Mouse (Mus musculus) adrenal gland, postnatal 25 days (tissue): ENCODE measurements around the gene Rbfox2. TPM values are rescaled to one million over a fixed set of nuclear protein-coding genes. Genes with fewer than 3 reads are reported as not detected.

Experiments
- DNase-seq: peaks from one replicate; pipeline ENCODE4 v3.0.0; 2021; ENCODE audit warnings: mixed read lengths
- total RNA-seq: library from RNA; stranded (reverse); gene quantifications from 2 replicates; pipeline ENCODE4 v1.2.3, GENCODE M21; 2021

The Rbfox2 gene
- total RNA-seq, 1 experiment from 2014 or later, result 68.7 TPM

- no peak for DNase-seq
These were observed 204.1 kb downstream of the Rbfox2 start for GRCm38 (mm10) chr15:77102685-77103084.

GRCm38 (mm10) chr15:77099756-77100155 is 207.0 kb downstream of the Rbfox2 start:
- no peak for DNase-seq

- DNase-seq, result no peak
These were observed 209.4 kb downstream of the Rbfox2 start for GRCm38 (mm10) chr15:77097358-77097757.

- peak; percentile 35 for DNase-seq
These were observed 211.6 kb downstream of the Rbfox2 start for GRCm38 (mm10) chr15:77095216-77095615.

- DNase-seq, result no peak
These were observed 212.4 kb downstream of the Rbfox2 start for GRCm38 (mm10) chr15:77094431-77094830.

GRCm38 (mm10) chr15:77091394-77091793 is 215.4 kb downstream of the Rbfox2 start:
- no peak for DNase-seq

GRCm38 (mm10) chr15:77090531-77090930 is 216.3 kb downstream of the Rbfox2 start:
- DNase-seq, result no peak

GRCm38 (mm10) chr15:77089249-77089648 is 217.6 kb downstream of the Rbfox2 start:
- DNase-seq, result no peak

- DNase-seq, result no peak
These were observed 220.3 kb downstream of the Rbfox2 start for GRCm38 (mm10) chr15:77086488-77086887.

- DNase-seq, result peak; percentile 89
These were observed 221.0 kb downstream of the Rbfox2 start for GRCm38 (mm10) chr15:77085818-77086217.

- DNase-seq, result peak; percentile 45
These were observed 225.3 kb downstream of the Rbfox2 start for GRCm38 (mm10) chr15:77081454-77081853.

GRCm38 (mm10) chr15:77080684-77081254 is 226.0 kb downstream of the Rbfox2 start:
- peak; percentile 26 for DNase-seq

- peak; percentile 37 for DNase-seq
These were observed 226.9 kb downstream of the Rbfox2 start for GRCm38 (mm10) chr15:77079890-77080361.

- DNase-seq, result no peak
These were observed 227.5 kb downstream of the Rbfox2 start for GRCm38 (mm10) chr15:77079256-77079822.

GRCm38 (mm10) chr15:77078786-77079185 is 228.0 kb downstream of the Rbfox2 start:
- DNase-seq, result no peak

GRCm38 (mm10) chr15:77077906-77078305 is 228.9 kb downstream of the Rbfox2 start:
- no peak for DNase-seq

GRCm38 (mm10) chr15:77076523-77076922 is 230.3 kb downstream of the Rbfox2 start:
- peak; percentile 40 for DNase-seq

- DNase-seq, result no peak
These were observed 234.1 kb downstream of the Rbfox2 start for GRCm38 (mm10) chr15:77072556-77073163.

GRCm38 (mm10) chr15:77071501-77071900 is 235.3 kb downstream of the Rbfox2 start:
- peak; percentile 46 for DNase-seq

GRCm38 (mm10) chr15:77070745-77071268 is 236.0 kb downstream of the Rbfox2 start:
- DNase-seq, result no peak

- DNase-seq, result no peak
These were observed 237.8 kb downstream of the Rbfox2 start for GRCm38 (mm10) chr15:77069019-77069418.

- peak; percentile 38 for DNase-seq
These were observed 238.4 kb downstream of the Rbfox2 start for GRCm38 (mm10) chr15:77068439-77068861.

GRCm38 (mm10) chr15:77066233-77066632 is 240.6 kb downstream of the Rbfox2 start:
- no peak for DNase-seq
